Mouse (Mus musculus) spleen, adult 2 months (tissue): Measurements from ENCODE around the gene Fzd10. TPM values are rescaled to one million over a fixed set of nuclear protein-coding genes. Genes with fewer than 3 reads are reported as not detected.

Source experiments
- DNase-seq, 2 experiments: peaks; one replicate each; pipeline versions ENCODE4 v3.0.0 to v3.0.0-alpha.2; 2012 to 2021; ENCODE audit warnings: low spot score in 2 of 2, low read depth in 1 of 2
- H3K27ac ChIP-seq: fragments of 200-500 bp; 2 replicates; pipeline ENCODE4 v1.5.1; 2012; ENCODE audit warnings: low read length, inconsistent platforms; ENCODE audit not compliant: insufficient read depth
- H3K27me3 ChIP-seq: fragments of 200-500 bp; 2 replicates; pipeline ENCODE4 v1.6.1; 2012; ENCODE audit warnings: mild to moderate bottlenecking, moderate library complexity, low read length, inconsistent platforms; ENCODE audit not compliant: control insufficient read depth, insufficient read depth
- H3K36me3 ChIP-seq: fragments of 200-500 bp; 2 replicates; pipeline ENCODE4 v1.6.1; 2012; ENCODE audit warnings: mild to moderate bottlenecking, low read length, inconsistent platforms; ENCODE audit not compliant: control insufficient read depth, insufficient read depth
- H3K4me1 ChIP-seq: fragments of 200-500 bp; 2 replicates; pipeline ENCODE4 v1.6.1; 2011; ENCODE audit warnings: inconsistent platforms; ENCODE audit not compliant: control insufficient read depth, insufficient read depth, insufficient read length
- H3K4me3 ChIP-seq: fragments of 200-500 bp; 2 replicates; pipeline ENCODE4 v1.5.1; 2011; ENCODE audit warnings: mild to moderate bottlenecking, inconsistent platforms; ENCODE audit not compliant: insufficient read depth, insufficient read length; ENCODE audit errors: extremely low read depth
- CTCF ChIP-seq: fragments of 200-500 bp; IDR thresholded peaks from 2 replicates; pipeline ENCODE4 v1.5.1; 2011; ENCODE audit warnings: mild to moderate bottlenecking, inconsistent platforms; ENCODE audit not compliant: insufficient read depth, insufficient read length, insufficient replicate concordance; ENCODE audit errors: extremely low read depth
- POLR2A ChIP-seq: fragments of 200-500 bp; IDR thresholded peaks from 2 replicates; pipeline ENCODE4 v1.6.1; 2011; ENCODE audit warnings: low read depth, low read length, inconsistent platforms
- WGBS: fragments of 180-500 bp; shearing (Covaris S2); methylation state at CpG from one replicate; pipeline ENCODE4 v1.1.7; 2018; 5-methylcytosine and 5-hydroxymethylcytosine counted together
- polyA plus RNA-seq: library from polyadenylated mRNA; depleted of rRNA; stranded (reverse); fragments of >200 nt; gene quantifications from 2 replicates; pipeline ENCODE4 v1.2.3, GENCODE M21; 2012; rRNA removed

The Fzd10 gene
- polyA plus RNA-seq, 1 experiment: 0.15 TPM

DNA sequence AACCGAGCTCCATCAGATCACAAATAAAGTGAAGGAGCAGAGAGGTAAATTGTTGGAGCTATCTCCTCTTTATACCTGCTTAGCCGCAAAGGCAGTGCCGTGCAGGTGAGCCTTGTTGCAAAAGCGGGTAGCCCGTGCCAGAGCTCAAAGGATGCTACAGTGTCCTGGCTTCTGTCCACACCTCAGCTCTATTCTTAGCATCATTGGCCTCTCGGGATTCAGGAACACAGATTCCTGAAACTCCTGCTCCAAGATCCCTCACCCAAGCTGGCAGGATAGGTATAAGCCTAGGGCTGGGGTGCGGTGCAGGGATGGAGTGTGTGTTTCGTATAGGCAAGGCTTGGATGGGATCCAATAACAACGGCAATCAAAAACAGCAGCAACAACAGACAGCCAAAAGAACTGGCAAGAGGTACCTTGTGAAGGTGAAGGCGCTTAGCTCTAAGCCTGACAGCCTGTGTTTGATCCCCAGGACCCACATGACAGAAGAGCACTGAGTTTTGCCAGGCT lies 46.6 kb downstream of the Fzd10 start:
- DNase-seq: no peak
- Histone ChIP-seq H3K27me3 (no peaks in the 10 kb centered on the region), H3K36me3 (no peaks in the 10 kb centered on the region), H3K4me3 (no peak overlapping the region), H3K27ac (no peak overlapping the region), H3K4me1 (no peaks in the 10 kb centered on the region)
- no peak for TF ChIP-seq CTCF
- TF ChIP-seq POLR2A: no peak
- WGBS: 88% methylated on average over 10 of the region's 10 CpGs

DNA sequence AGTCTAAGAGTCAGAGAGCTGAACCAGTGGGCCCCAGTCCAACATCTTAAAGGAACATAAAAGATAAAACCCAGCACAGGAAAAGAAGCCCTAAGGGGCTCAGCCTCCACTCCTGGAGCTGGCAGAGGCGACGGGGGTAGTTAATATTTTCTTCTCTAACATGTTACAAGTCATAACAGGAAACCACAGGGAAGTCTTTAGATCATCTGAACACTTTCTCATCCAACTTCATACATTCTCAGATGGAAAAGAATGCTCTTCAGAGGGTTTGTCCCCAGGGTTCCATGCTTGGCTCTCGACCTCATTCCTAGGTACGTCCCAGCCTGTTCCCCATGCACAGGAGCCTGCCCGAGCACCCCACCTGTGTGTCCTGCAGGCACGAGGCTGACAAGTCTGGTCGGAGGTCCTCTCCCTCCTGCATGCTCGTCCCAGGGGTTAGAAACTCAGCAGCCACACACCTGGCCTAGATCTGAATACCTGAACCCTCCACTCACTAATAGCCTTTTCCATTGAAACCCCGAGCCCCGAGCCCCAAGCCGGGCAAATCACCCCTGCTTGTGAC lies 48.8 kb downstream of the Fzd10 start:
- Histone ChIP-seq H3K4me1 (no peaks in the 10 kb centered on the region), H3K4me3 (no peak overlapping the region), H3K27ac (no peak overlapping the region), H3K36me3 (no peaks in the 10 kb centered on the region), H3K27me3 (no peaks in the 10 kb centered on the region)
- no peak for DNase-seq
- 73% methylated on average over 11 of the region's 11 CpGs for WGBS
- TF ChIP-seq POLR2A: no peak

Other genes with a start within 250 kb of the Fzd10 start
- not detected in 2 replicates for gene Tmem132d, start 167.8 kb upstream of the Fzd10 start, polyA plus RNA-seq
- gene Piwil1, start 101.7 kb downstream of the Fzd10 start, polyA plus RNA-seq: not detected in 2 replicates